Mouse (Mus musculus) adrenal gland, adult 2 months (tissue): ENCODE results near the gene Scamp1. TPM values are rescaled to one million over a fixed set of nuclear protein-coding genes. Genes with fewer than 3 reads are reported as not detected.

ENCODE experiments used
- DNase-seq: peaks from one replicate; pipeline ENCODE4 v3.0.0; 2021
- polyA plus RNA-seq: library from polyadenylated mRNA; depleted of rRNA; stranded (reverse); fragments of >200 nt; gene quantifications from 2 replicates; pipeline ENCODE4 v1.2.3, GENCODE M21; 2012
- total RNA-seq, 2 experiments: library from RNA; stranded (reverse); gene quantifications; 2 replicates each; pipeline ENCODE4 v1.2.3; 2021

The Scamp1 gene
- total and polyA plus RNA-seq, 3 experiments, result 18.2 to 75.8 (median 59.4) TPM

DNA sequence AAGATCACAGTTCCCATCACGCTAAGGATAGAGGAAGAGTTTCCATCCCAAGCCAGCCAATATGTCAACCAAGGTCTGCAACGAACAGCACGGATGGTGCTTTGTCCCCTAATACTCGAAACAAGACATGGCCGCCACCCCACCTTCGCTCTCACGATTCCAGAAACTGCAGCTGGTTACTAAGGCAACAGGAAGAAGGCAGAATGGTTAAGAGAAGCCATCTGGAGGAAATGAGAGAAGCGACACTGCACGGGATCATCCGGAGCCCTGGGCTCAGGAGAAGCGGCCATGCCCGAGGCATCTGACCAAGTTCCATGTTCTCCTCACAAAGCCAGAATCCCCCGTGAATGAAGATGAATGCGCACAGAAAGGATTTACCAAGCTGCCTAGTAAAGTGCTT lies 62.0 kb downstream of the Scamp1 start:
- no peak for DNase-seq

DNA sequence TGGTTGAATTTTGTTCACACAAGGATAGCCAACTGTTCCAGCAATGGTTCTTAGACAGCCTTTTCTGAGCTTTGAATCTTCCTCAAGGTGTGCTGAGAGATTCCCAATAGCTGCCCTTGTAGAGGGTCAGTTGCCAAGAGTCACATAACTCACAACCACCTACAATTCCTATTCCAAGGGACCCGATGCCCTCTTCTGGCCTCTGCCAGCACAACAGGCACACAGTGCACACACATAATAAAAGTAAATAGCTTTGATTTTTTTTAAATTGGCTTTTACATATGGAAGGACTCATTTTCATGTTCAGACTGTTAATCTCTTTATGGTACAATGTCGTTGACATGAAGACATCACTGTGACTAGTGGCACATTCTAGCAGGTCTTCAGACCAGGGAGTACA lies 72.9 kb downstream of the Scamp1 start:
- no peak for DNase-seq

DNA sequence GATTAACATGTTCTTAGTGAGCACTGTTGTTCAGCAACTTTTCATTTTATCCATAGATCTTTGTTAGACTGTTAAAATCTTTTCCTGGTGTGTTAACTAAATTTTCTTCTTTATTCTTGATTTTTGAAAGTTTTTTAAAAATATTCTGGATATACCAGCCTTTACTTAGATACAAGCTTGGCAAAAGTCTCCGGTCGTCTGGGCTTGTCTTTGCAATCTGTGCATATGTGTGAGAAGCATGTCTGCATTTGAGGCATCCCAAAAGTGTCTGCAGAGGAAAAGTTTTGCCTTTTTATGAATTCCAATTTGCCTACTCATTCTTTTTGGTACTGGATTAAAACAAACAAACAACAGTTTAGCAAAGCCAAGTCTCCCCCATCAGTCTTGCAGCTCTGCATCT lies 73.5 kb downstream of the Scamp1 start:
- no peak for DNase-seq

DNA sequence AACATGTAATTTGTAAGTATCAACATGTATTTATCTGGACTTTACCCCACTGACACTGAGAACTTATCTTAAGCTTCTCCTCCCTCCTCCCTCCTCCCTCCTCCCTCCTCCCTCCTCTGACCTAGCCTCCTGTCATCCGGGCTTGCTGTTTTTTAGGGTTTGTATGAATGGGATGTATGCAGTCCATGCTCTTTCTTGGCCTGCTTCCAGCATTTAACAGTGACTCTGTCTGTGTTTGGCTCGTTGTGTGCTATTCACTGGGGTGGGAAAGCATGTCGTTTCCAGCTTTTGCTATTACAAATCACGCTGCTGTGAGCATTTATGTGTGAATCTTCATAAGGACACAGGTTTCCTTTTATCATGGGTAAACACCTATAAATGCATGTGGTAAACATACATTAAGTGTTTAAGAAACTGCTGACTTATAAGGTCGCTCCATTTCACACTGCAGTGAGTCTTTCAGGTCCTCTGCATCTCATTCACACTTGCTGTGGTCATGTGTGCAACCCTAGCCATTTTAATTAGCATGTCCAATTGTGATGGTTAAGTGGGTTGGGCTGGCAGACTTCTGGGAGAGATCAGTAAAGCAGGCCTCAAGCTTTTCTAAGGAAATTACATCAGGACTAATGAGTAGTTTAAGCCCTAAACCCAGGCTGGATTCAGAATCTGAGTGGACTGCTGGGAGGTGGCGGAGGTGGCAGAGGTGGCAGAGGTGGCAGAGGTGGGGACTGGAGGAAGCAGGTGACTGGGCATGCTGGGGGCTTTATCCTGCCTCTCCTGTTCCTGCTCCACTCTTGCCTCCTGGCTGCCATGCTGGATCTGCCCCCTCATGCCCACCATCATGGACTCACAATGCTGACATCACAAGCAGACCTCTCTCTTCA lies 74.2 kb downstream of the Scamp1 start:
- DNase-seq, result no peak

DNA sequence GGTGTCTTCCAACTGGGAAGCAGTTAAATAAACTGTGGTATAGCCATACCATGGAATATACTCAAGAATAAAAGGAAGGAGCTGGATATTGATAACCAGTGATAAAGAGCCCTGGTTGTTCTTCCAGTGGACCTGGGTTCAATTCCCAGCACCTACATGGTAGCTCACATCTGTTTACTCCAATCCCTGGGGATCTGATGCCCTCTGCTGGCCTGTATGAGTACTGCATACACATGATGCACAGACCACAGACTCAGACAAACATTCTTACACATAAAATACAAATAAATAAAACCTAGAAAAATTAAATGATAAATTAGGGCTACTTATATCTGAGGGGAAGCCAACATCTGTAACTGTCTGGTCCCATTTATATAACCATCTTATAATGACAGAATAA lies 76.8 kb downstream of the Scamp1 start:
- DNase-seq, result no peak

- no peak for DNase-seq
Measured at GRCm38 (mm10) chr13:94207973-94208372, 77.7 kb downstream of the Scamp1 start.

DNA sequence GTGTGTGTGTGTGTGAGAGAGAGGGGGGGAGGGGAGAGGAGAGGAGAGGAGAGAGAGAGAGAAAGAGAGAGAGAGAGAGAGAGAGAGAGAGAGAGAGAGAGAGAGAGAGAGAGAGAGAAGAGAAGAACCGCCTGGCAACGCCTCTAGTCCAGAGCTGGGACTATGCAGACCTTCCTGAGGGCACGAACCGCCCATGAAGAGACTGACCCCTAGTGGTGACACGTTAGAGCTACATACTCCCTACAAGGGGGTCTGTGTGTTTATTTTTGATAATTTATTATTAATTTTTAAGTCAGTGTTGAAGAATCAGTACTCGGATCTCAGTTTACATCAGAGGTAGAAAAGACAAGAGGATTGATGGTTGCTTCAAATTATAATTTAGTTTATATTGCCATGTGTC lies 80.4 kb downstream of the Scamp1 start:
- peak; percentile 47 for DNase-seq

GRCm38 (mm10) chr13:94199829-94200228 lies 85.8 kb downstream of the Scamp1 start:
- no peak for DNase-seq

DNA sequence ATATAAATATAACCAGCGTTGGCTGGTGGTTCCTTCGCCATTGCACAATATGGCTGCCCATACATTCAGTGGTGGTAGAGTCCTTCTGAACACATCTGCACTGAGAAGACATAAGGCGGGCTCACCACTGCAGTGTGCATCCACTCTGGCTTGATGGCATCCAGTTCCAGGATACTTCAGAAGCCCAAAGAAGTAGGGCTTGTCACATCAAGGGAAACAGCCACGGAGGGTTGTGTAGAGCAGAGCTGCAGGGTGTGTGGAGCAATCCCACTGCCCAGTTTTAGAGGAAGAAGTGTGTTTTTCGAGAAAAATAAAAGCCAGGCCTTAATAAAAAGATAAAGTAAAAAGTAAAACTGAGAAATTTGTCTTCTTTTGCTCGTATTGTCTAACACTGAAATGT lies 87.0 kb downstream of the Scamp1 start:
- DNase-seq, result no peak

DNA sequence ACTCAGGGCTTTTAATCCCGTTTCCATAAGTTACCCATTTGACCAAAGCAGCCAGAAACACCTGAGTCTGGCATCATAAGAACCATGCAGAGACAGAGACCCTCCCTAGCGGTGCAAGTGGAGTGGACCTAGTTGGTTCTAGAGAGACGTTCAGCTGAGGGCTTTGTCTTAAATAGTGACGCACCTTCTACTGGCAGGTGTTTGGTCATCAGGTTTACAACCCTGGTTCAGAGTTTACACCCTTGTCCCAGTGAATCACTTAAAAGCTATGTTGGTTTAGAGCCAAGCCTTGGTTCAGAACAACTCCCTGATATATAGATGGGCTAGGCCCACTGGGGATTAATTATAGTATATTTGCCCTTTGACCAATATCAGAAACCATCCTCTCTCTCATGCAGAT lies 92.4 kb downstream of the Scamp1 start:
- no peak for DNase-seq

DNA sequence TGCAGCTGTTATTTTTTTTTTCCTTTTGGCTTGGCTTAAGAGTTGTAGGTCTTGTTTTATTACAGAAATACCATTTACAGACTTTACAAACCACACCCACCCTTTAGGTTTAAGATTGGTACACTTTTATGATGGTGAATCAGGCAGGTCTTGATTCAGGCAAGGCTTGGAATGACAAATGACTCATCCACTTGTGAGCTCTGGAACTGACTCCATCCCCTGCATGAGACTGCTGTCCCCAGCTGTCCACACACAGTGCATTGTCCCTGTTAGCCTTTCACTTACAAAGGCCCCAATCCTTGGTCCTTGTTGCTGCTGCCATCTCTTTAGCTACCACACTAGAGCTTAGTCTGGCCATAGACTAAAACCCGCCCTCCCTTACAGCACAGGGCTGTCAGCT lies 95.3 kb downstream of the Scamp1 start:
- DNase-seq, result no peak

DNA sequence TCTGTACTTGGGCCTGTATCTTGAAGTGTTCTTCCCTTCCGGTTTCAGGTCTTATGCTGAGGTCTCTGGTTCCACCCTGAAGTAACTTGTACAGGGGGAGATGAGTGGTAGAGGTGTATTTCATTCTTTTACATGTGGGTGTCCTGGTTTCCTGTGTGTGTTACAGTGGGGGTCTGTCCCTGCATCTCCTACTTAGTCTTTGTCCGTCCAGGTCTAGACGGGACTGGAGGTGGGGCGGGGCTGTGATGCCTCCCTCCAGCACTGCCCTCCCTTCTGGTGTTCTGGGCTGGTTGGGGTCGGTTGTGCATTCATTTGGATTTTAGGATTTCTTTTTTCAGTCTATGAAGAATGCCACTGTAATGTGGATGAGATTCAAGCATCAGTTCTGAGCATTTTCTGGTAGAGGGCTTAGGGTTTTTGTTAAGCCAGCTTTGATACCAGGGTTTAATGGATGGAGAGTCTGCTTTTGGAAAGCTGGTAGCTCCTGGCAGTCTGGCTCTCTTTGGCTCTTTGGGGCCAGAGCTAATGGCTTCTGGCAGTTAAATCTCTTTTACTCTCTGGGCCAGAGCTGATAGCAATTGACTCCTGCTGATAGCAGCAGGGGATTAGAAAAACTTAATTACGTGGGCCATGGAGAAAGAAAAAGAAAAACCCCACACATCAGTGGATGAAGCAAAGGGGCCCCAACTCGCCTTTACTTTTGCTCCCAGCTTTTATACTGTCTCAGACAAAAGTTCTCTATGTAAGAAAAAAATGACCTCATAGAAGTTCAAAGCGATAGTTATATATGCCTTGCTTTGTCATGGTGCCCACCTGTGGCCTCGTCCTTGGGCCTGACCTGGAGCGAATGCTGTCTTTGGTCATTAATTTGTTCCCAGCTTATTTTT lies 97.2 kb downstream of the Scamp1 start:
- DNase-seq, result no peak

DNA sequence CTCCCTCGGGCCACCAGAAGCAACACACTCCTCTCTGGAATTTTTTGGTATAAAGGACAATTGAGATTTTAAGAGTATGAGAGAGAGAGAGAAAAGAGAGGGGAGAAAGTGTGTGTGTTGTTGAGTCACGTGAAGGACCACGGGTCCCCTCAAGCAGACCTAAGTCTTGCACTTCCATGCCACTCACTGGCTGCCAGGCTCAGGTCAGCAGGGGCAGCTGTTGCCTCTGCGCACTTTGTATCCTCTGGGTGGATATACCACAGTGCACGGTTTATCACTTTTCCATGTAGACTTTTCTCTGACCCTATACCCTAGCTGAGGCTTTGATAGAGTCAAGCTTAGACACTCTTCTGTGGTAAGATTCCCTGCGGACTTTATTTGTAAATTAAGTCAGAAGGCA lies 100.0 kb downstream of the Scamp1 start:
- no peak for DNase-seq

- no peak for DNase-seq
Measured at GRCm38 (mm10) chr13:94184726-94185456, 100.8 kb downstream of the Scamp1 start.

DNA sequence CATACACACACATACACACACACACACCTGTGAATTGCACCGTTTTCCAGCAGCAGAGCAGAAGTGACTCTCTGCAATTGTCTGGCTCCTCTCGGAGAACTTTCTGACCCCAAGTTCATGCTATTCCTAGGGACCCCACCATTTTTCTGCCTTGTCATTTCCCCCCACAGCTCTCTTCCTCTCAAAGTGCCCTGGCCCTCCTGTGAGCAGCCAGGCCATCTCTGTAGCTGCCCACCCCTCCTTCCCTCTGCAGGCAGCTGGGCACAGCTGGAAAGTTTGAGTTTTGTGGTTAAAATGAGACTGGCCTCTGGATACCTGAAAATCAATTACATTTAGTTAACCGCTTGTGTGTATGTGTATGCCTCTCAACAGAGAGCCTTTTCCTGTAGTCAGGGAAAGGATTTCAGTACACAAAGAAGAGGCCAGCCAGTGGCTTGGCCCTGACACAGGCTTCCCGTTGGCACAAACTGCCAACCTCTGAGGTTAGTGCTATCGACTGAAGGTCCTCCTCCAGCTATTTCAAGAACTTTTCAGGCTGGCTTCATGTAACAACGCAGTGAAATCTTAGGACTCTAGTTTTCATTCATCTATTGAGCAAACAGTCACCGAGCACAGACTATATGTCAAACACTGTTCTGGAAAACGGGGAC lies 102.2 kb downstream of the Scamp1 start:
- peak; percentile 42 for DNase-seq

- DNase-seq, result no peak
Measured at GRCm38 (mm10) chr13:94182026-94182425, 103.6 kb downstream of the Scamp1 start.

GRCm38 (mm10) chr13:94180477-94181420 lies 104.9 kb downstream of the Scamp1 start:
- DNase-seq, result no peak

GRCm38 (mm10) chr13:94178401-94179040 lies 107.1 kb downstream of the Scamp1 start:
- peak; percentile 80 for DNase-seq

GRCm38 (mm10) chr13:94177148-94177547 lies 108.5 kb downstream of the Scamp1 start:
- peak; percentile 58 for DNase-seq
